Mouse (Mus musculus): ENCODE data around the gene Exoc3l2. TPM values are rescaled to one million over a fixed set of nuclear protein-coding genes. Genes with fewer than 3 reads are reported as not detected.

The Exoc3l2 gene
- polyA plus RNA-seq, 2 experiments: 1.9 to 3.5 TPM

DNA sequence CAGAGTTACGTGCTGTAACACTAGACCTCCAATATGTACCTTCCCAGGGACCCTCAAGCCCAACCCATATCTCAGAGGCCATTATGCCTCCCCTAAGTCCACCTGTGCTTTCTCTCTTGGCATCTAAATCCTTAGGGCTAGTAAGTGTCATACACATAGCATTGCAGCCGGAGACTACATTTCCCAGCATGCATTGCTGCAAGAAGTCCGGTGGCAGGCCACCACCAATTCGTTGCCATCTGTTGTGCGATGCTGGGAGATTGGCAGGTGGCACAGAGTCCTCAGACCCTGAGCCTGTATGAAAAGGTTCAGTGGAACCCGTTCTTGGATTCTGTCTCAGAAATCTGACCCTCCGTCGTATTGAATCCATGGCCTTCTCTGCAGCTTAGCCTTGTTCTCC is 33.4 kb upstream of the Exoc3l2 start:
- Histone ChIP-seq H3K9me3 (ENCODE audit: control insufficient read depth, low read length) (no peaks in the 10 kb centered on the region), H3K9ac (ENCODE audit: low read depth, low read length, severe bottlenecking) (no peak overlapping the region), H3K4me2 (replicated peaks; ENCODE audit: low read depth, low read length, severe bottlenecking) (no peak overlapping the region), H3K27me3 (ENCODE audit: control insufficient read depth, insufficient read depth, low read length) (no peaks in the 10 kb centered on the region), H3K4me3 (replicated peaks; ENCODE audit: low read length) (no peak overlapping the region), H3K36me3 (ENCODE audit: control insufficient read depth, insufficient read depth, low read length) (peaks cover 99% of the 10 kb centered on the region), H3K4me1 (ENCODE audit: control insufficient read depth, insufficient read depth, low read length) (no peaks in the 10 kb centered on the region), H3K27ac (replicated peaks; ENCODE audit: low read depth, low read length) (no peak overlapping the region)
- no peak for TF ChIP-seq POLR2A (IDR thresholded peaks at IDR 0.05; ENCODE audit: borderline replicate concordance, extremely low read depth, insufficient read depth, insufficient read length)
- DNase-seq (ENCODE audit: low spot score): no peak
- WGBS: 73% methylated on average over 8 of the region's 8 CpGs
- ATAC-seq (ENCODE audit: low FRiP score, low read depth): no peak

DNA sequence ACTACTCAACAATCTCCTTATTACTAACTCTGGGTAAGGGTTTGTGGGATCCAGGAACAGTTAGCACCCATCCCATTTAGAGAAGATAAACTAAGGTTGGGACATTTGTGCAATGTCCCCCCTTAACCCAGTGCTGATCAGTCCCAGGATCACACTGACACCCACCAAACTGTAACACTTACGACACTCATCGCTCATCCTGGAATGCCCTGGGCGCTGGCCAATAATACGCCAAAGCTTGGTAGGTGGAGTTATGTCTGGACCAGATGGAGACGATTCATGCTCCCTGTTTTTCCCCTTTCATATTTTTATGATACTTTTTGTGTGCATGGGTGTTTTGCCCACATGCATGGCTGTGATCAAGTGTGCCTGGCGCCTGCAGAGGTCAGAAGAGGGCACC is 32.7 kb upstream of the Exoc3l2 start:
- no peaks in the 10 kb centered on the region for H3K9me3 ChIP-seq (ENCODE audit: control insufficient read depth, low read length)
- no peaks in the 10 kb centered on the region for H3K27me3 ChIP-seq (ENCODE audit: control insufficient read depth, insufficient read depth, low read length)
- H3K4me1 ChIP-seq (ENCODE audit: control insufficient read depth, insufficient read depth, low read length): no peaks in the 10 kb centered on the region
- no peak overlapping the region for H3K4me3 ChIP-seq (replicated peaks; ENCODE audit: low read length)
- TF ChIP-seq POLR2A (IDR thresholded peaks at IDR 0.05; ENCODE audit: borderline replicate concordance, extremely low read depth, insufficient read depth, insufficient read length): no peak
- H3K27ac ChIP-seq (replicated peaks; ENCODE audit: low read depth, low read length): no peak overlapping the region
- ATAC-seq (ENCODE audit: low FRiP score, low read depth) (no peak), DNase-seq (ENCODE audit: low spot score) (no peak)
- peaks cover 99% of the 10 kb centered on the region for H3K36me3 ChIP-seq (ENCODE audit: control insufficient read depth, insufficient read depth, low read length)
- WGBS: 86% methylated on average over 6 of the region's 6 CpGs
- H3K4me2 ChIP-seq (replicated peaks; ENCODE audit: low read depth, low read length, severe bottlenecking): no peak overlapping the region
- H3K9ac ChIP-seq (ENCODE audit: low read depth, low read length, severe bottlenecking): no peak overlapping the region

DNA sequence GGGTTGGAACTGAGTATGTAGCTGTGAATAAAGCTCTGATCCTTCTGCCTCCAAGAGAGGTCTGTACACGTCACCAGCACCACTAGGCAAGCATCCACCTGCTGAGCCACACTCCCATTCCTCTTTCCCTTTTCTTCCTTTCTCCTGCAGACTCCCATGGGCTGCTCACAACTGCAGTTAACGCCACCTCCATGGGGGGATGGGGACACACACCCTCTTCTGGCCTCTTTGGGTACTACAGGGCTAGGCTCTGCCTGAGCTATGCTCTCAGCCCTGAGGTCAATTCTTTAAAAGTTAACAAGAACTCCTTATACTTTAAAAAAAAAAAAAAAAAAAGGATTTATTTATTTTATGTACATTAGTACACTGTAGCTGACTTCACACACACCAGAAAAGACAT is 30.7 kb upstream of the Exoc3l2 start:
- Histone ChIP-seq H3K27ac (replicated peaks; ENCODE audit: low read depth, low read length) (no peak overlapping the region), H3K4me3 (replicated peaks; ENCODE audit: low read length) (no peak overlapping the region), H3K9me3 (ENCODE audit: control insufficient read depth, low read length) (no peaks in the 10 kb centered on the region), H3K27me3 (ENCODE audit: control insufficient read depth, insufficient read depth, low read length) (no peaks in the 10 kb centered on the region), H3K36me3 (ENCODE audit: control insufficient read depth, insufficient read depth, low read length) (peaks cover 100% of the 10 kb centered on the region), H3K4me1 (ENCODE audit: control insufficient read depth, insufficient read depth, low read length) (no peaks in the 10 kb centered on the region), H3K9ac (ENCODE audit: low read depth, low read length, severe bottlenecking) (no peak overlapping the region), H3K4me2 (replicated peaks; ENCODE audit: low read depth, low read length, severe bottlenecking) (no peak overlapping the region)
- DNase-seq (ENCODE audit: low spot score) (no peak), ATAC-seq (ENCODE audit: low FRiP score, low read depth) (no peak)
- no peak for TF ChIP-seq POLR2A (IDR thresholded peaks at IDR 0.05; ENCODE audit: borderline replicate concordance, extremely low read depth, insufficient read depth, insufficient read length)
- 97% methylated on average over 2 of the region's 2 CpGs for WGBS

DNA sequence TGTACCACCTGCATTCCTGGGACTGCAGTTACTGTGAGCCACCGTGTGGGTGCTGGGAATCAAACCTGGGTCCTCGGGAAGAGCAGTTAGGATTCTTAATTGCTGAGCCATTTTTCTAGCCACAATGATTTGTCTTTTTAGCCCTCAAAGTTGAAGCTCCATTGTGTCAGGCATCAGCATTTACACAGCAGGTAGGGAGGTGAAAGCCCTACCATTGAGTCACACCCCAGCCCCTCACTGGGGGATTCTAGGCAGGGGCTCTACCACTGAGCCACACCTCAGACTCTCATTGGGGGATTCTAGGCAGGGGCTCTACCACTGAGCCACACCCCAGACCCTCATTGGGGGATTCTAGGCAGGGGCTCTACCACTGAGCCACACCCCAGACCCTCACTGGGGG is 26.9 kb upstream of the Exoc3l2 start:
- 94% methylated on average over 2 of the region's 2 CpGs for WGBS
- DNase-seq (ENCODE audit: low spot score) (no peak), ATAC-seq (ENCODE audit: low FRiP score, low read depth) (no peak)
- no peak overlapping the region for H3K4me3 ChIP-seq (replicated peaks; ENCODE audit: low read length)
- TF ChIP-seq POLR2A (IDR thresholded peaks at IDR 0.05; ENCODE audit: borderline replicate concordance, extremely low read depth, insufficient read depth, insufficient read length): no peak
- no peaks in the 10 kb centered on the region for H3K27me3 ChIP-seq (ENCODE audit: control insufficient read depth, insufficient read depth, low read length)
- no peak overlapping the region for H3K27ac ChIP-seq (replicated peaks; ENCODE audit: low read depth, low read length)
- no peak overlapping the region for H3K4me2 ChIP-seq (replicated peaks; ENCODE audit: low read depth, low read length, severe bottlenecking)
- H3K36me3 ChIP-seq (ENCODE audit: control insufficient read depth, insufficient read depth, low read length): peaks cover 89% of the 10 kb centered on the region
- no peak overlapping the region for H3K9ac ChIP-seq (ENCODE audit: low read depth, low read length, severe bottlenecking)
- H3K9me3 ChIP-seq (ENCODE audit: control insufficient read depth, low read length): no peaks in the 10 kb centered on the region
- H3K4me1 ChIP-seq (ENCODE audit: control insufficient read depth, insufficient read depth, low read length): no peaks in the 10 kb centered on the region

DNA sequence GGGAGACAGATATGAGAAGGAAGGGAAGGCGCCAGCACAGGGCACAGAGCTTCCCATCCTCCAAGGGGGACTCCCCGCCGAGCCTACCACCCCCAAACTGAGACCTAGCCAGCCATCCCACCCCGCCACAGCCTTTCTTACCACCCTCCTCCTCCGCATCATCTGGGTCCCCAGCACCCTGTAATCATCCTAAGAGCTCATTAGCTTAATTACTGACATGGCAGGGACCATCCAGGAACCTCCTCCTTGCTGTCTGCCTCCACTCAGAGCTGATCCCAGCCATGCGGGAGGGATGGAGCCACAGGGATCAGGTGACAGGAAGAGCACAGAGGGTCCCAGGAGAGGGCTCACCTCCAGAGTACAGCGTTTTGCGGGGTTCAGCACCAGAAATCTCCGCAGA is 26.1 kb upstream of the Exoc3l2 start:
- Histone ChIP-seq H3K27me3 (ENCODE audit: control insufficient read depth, insufficient read depth, low read length) (no peaks in the 10 kb centered on the region), H3K27ac (replicated peaks; ENCODE audit: low read depth, low read length) (no peak overlapping the region), H3K4me3 (replicated peaks; ENCODE audit: low read length) (no peak overlapping the region), H3K4me2 (replicated peaks; ENCODE audit: low read depth, low read length, severe bottlenecking) (no peak overlapping the region), H3K9ac (ENCODE audit: low read depth, low read length, severe bottlenecking) (no peak overlapping the region), H3K9me3 (ENCODE audit: control insufficient read depth, low read length) (no peaks in the 10 kb centered on the region), H3K4me1 (ENCODE audit: control insufficient read depth, insufficient read depth, low read length) (no peaks in the 10 kb centered on the region), H3K36me3 (ENCODE audit: control insufficient read depth, insufficient read depth, low read length) (peaks cover 89% of the 10 kb centered on the region)
- no peak for DNase-seq (ENCODE audit: low spot score)
- no peak for TF ChIP-seq POLR2A (IDR thresholded peaks at IDR 0.05; ENCODE audit: borderline replicate concordance, extremely low read depth, insufficient read depth, insufficient read length)
- no peak for ATAC-seq (ENCODE audit: low FRiP score, low read depth)
- 86% methylated on average over 9 of the region's 9 CpGs for WGBS
